Mouse (Mus musculus): ENCODE data around the gene Med16.

DNA sequence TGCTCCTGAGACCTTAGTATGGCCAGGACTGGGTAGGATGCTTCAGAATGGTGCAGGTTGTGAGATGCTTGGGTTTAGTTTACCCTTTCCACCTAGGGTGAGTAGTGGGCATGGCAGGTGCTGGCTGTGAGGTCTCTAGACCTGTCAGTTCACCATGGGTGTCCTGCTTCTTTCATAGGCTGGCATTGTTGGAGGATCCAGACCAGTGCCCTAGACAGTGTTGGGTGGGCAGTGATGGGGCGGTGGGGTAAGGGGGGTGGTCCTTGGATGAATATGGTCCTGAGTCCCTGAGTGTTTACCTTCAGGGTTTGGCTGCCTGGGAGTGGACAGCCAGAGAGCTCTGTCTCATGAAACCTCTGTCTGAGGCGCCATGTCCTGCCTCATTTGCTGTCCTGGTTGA is 50.8 kb downstream of the Med16 start:
- TF ChIP-seq POLR2A (IDR thresholded peaks at IDR 0.05; ENCODE audit: borderline replicate concordance, low read depth, low read length) = no peak
- TF ChIP-seq CTCF (IDR thresholded peaks at IDR 0.05; ENCODE audit: low read depth, low read length) = no peak

All from bone marrow macrophage, adult 2 months (primary cell).